Mouse (Mus musculus) hindbrain, embryonic 14.5 days (tissue): ENCODE data around the gene Nckap5. TPM values are rescaled to one million over a fixed set of nuclear protein-coding genes. Genes with fewer than 3 reads are reported as not detected.

Experiments used
- ATAC-seq: fragments of 200-750 bp; cut with Nextera tagmentation; 2 replicates; pipeline ENCODE4 v1.8.0; 2017; ENCODE audit warnings: moderate number of reproducible peaks, mild to moderate bottlenecking, moderate TSS enrichment, moderate library complexity; ENCODE audit not compliant: low FRiP score
- DNase-seq: peaks from one replicate; pipeline ENCODE4 v3.0.0-alpha.2; 2015; ENCODE audit warnings: low spot score
- H3K27ac ChIP-seq: fragments of 300-500 bp; sonication (generic); 2 replicates; pipeline ENCODE4 v1.5.1; 2014; ENCODE audit warnings: mild to moderate bottlenecking, moderate library complexity
- H3K27me3 ChIP-seq: fragments of 300-500 bp; sonication (generic); 2 replicates; pipeline ENCODE4 v1.6.1; 2014; ENCODE audit warnings: mild to moderate bottlenecking, low read length, mixed read lengths; ENCODE audit not compliant: control insufficient read depth, insufficient read depth
- H3K36me3 ChIP-seq: fragments of 300-500 bp; sonication (generic); replicated peaks from 2 replicates; pipeline ENCODE4 v1.6.1; 2014; ENCODE audit not compliant: control insufficient read depth, insufficient read depth
- H3K4me1 ChIP-seq: fragments of 300-500 bp; sonication (generic); replicated peaks from 2 replicates; pipeline ENCODE4 v1.6.1; 2014; ENCODE audit warnings: antibody characterized with exemption, low read length, mixed read lengths; ENCODE audit not compliant: control insufficient read depth, insufficient read depth
- H3K4me2 ChIP-seq: fragments of 300-500 bp; sonication (generic); replicated peaks from 2 replicates; pipeline ENCODE4 v1.6.1; 2014; ENCODE audit warnings: mild to moderate bottlenecking, moderate library complexity
- H3K4me3 ChIP-seq: fragments of 300-500 bp; sonication (generic); replicated peaks from 2 replicates; pipeline ENCODE4 v1.5.1; 2014; ENCODE audit warnings: mild to moderate bottlenecking, low read length
- H3K9ac ChIP-seq: fragments of 300-500 bp; sonication (generic); 2 replicates; pipeline ENCODE4 v1.6.1; 2014
- H3K9me3 ChIP-seq: fragments of 300-500 bp; sonication (generic); 2 replicates; pipeline ENCODE4 v1.6.1; 2016; ENCODE audit warnings: low read length; ENCODE audit not compliant: control insufficient read depth
- WGBS: fragments of 180-500 bp; shearing (Covaris S2); extraction: QIAGEN DNeasy Blood & Tissue Kit; methylation state at CpG from one replicate; pipeline ENCODE4 v1.1.7; 2014; 5-methylcytosine and 5-hydroxymethylcytosine counted together
- polyA plus RNA-seq: library from polyadenylated mRNA; unstranded; fragments of >200 nt; fragmentation: Nextera tagmentation; extraction: Ambion mirVana; gene quantifications from 2 replicates; pipeline ENCODE4 v1.2.1, GENCODE M21; 2014

Nckap5 gene
- polyA plus RNA-seq, 1 experiment from 2014 or later: 14.1 TPM

- DNase-seq (no peak), ATAC-seq (no peak)
- H3K27me3 ChIP-seq: peaks cover 33% of the 10 kb centered on the region; the same call in 1 of the 2 replicates
These were observed 2.3 kb upstream of the Nckap5 start for GRCm38 (mm10) chr1:126832885-126833284.

DNA sequence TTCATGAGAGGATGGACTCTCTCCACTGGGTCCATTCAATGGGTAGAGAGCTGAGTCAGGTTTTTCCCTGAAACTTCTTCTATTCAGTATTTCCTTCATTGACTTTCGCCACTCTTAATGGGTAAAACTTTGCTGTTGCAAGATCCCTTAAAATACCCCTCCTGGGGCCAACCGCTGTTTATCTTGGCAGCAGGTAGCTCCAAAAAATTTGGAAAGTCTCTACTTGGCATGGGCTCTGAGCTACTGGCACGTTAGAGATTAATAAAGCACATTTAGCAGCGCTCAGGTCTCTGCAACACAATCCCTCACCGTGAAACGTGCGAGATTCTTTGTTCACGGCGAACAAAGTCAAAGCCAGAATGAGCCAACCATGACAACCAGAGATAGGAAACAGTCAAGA is 1.6 kb downstream of the Nckap5 start:
- H3K4me1 ChIP-seq: peaks cover 19% of the 10 kb centered on the region
- ATAC-seq: no peak
- H3K27ac ChIP-seq: no peak overlapping the region
- 0 out of 2 replicates have a peak overlapping the region, but pooled peaks have one; percentile 16 for H3K9ac ChIP-seq
- H3K4me3 ChIP-seq: peak overlapping the region; percentile 10
- peaks cover 33% of the 10 kb centered on the region; the same call in 1 of the 2 replicates for H3K27me3 ChIP-seq
- H3K4me2 ChIP-seq: peak overlapping the region; percentile 40
- no peaks in the 10 kb centered on the region for H3K9me3 ChIP-seq
- WGBS: 46% methylated on average over 9 of the region's 9 CpGs
- no peak for DNase-seq
- no peaks in the 10 kb centered on the region for H3K36me3 ChIP-seq

More at GRCm38 (mm10) chr1:126832885-126833284, 2.3 kb upstream of the Nckap5 start:
- Histone ChIP-seq H3K4me1 (peaks cover 19% of the 10 kb centered on the region), H3K27ac (no peak overlapping the region), H3K9me3 (no peaks in the 10 kb centered on the region), H3K4me2 (no peak overlapping the region), H3K9ac (no peak overlapping the region), H3K4me3 (no peak overlapping the region), H3K36me3 (no peaks in the 10 kb centered on the region)
- 93% methylated on average over 1 of the region's 1 CpGs for WGBS

- H3K4me1 ChIP-seq: peaks cover 8% of the 10 kb centered on the region; the same call in 1 of the 2 replicates
- no peaks in the 10 kb centered on the region for H3K9me3 ChIP-seq
- ATAC-seq (no peak), DNase-seq (no peak)
- no peak overlapping the region for H3K4me3 ChIP-seq
- WGBS: 63% methylated on average over 3 of the region's 3 CpGs
- H3K27ac ChIP-seq: no peak overlapping the region
- no peak overlapping the region for H3K9ac ChIP-seq
- no peaks in the 10 kb centered on the region for H3K36me3 ChIP-seq
- H3K4me2 ChIP-seq: no peak overlapping the region
- H3K27me3 ChIP-seq: peaks cover 10% of the 10 kb centered on the region; the same call in 1 of the 2 replicates
These were observed 5.8 kb downstream of the Nckap5 start for GRCm38 (mm10) chr1:126824841-126825240.

DNA sequence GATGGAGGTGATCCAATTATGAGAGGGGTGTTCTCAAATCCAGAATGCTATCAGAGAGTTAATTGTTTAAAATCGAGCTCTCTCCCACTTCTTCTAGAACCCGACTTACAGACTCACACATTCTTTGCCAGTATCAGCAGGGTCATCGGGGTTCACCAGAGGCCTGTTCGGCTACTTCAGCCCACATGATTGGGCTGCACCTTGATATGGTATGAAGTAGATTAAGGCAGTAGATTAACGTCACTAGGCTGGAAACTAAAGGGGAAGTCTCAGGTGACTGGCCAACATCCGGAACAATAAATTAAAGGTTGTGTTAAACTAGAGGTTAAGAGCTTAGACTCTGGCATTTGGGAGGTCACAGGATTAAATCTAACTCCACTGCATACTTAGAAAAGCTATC is 8.4 kb downstream of the Nckap5 start:
- Histone ChIP-seq H3K4me3 (no peak overlapping the region), H3K4me2 (no peak overlapping the region), H3K4me1 (no peaks in the 10 kb centered on the region), H3K27ac (no peak overlapping the region), H3K27me3 (no peaks in the 10 kb centered on the region), H3K36me3 (no peaks in the 10 kb centered on the region), H3K9ac (no peak overlapping the region), H3K9me3 (no peaks in the 10 kb centered on the region)
- DNase-seq: no peak
- no peak for ATAC-seq
- 92% methylated on average over 6 of the region's 6 CpGs for WGBS

DNA sequence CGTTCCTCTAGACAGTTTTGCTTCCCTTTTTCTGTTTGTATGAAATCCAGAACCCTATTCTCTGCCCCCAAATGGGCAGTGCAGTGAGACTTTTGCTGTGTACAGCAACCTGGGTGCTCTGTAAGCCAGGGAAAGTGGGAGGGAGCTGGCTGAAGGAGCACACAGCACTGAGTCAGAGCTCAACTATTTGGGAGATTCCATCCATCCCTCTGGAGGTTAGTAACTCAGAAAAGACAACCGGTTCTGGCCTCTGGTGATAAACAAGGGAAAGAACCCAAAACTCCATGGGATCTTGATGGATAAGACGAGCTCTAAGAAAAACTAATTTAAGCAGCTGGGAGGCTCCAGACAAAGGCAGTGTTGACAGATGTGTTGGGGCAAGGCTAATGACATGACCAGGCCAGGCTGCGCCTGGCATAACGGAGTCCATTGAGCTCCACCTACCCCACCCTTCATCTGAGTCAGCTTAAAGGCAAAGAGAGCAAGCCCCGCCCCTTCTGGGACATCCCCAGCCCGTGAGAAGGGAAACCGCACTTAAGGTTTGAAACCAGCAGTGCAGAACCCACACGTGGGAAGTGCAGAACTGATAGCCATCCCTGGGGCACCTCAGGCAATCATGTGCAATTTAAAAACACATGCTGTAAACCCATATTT is 13.1 kb downstream of the Nckap5 start:
- 31% methylated on average over 9 of the region's 9 CpGs for WGBS
- ATAC-seq: no peak

GRCm38 (mm10) chr1:126806994-126807611 is 23.5 kb downstream of the Nckap5 start:
- no peak for DNase-seq
- WGBS: 47% methylated on average over 3 of the region's 3 CpGs
- no peak overlapping the region for H3K4me2 ChIP-seq
- no peak overlapping the region for H3K9ac ChIP-seq
- no peak overlapping the region for H3K27ac ChIP-seq
- no peak for ATAC-seq
- H3K4me1 ChIP-seq: peaks cover 6% of the 10 kb centered on the region; the same call in 1 of the 2 replicates
- no peaks in the 10 kb centered on the region for H3K27me3 ChIP-seq
- no peaks in the 10 kb centered on the region for H3K9me3 ChIP-seq
- no peaks in the 10 kb centered on the region for H3K36me3 ChIP-seq
- no peak overlapping the region for H3K4me3 ChIP-seq

More for the DNA sequence above, 13.1 kb downstream of the Nckap5 start:
- no peak for DNase-seq
- Histone ChIP-seq H3K9me3 (0 out of 2 replicates have a peak, but pooled peaks cover 9% of the 10 kb centered on the region), H3K4me1 (no peaks in the 10 kb centered on the region), H3K36me3 (no peaks in the 10 kb centered on the region), H3K4me3 (no peak overlapping the region), H3K27me3 (no peaks in the 10 kb centered on the region), H3K4me2 (no peak overlapping the region), H3K9ac (no peak overlapping the region), H3K27ac (no peak overlapping the region)

DNA sequence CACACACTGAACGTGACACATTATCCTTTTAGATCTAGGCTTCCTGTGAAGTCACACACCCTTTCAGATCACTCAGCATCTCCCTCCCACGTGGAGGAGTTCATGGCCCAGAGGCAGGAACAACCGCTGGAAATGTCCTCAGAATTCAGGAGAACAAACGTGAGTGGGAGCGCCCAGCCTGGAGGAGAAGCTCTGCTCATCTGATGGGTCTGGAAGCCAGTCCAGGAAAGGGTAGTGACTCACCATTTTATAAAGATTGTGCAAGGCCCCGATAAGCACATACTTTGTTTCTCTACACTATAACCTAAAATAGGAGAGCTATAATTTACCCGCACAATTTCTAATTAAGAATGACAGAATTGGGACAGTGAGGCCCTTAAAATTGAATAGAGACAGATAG is 24.1 kb downstream of the Nckap5 start:
- H3K4me1 ChIP-seq: peaks cover 6% of the 10 kb centered on the region; the same call in 1 of the 2 replicates
- DNase-seq (no peak), ATAC-seq (no peak)
- H3K4me2 ChIP-seq: no peak overlapping the region
- no peaks in the 10 kb centered on the region for H3K27me3 ChIP-seq
- no peaks in the 10 kb centered on the region for H3K36me3 ChIP-seq
- no peak overlapping the region for H3K27ac ChIP-seq
- H3K4me3 ChIP-seq: no peak overlapping the region
- H3K9me3 ChIP-seq: no peaks in the 10 kb centered on the region
- WGBS: 78% methylated on average over 7 of the region's 7 CpGs
- no peak overlapping the region for H3K9ac ChIP-seq

DNA sequence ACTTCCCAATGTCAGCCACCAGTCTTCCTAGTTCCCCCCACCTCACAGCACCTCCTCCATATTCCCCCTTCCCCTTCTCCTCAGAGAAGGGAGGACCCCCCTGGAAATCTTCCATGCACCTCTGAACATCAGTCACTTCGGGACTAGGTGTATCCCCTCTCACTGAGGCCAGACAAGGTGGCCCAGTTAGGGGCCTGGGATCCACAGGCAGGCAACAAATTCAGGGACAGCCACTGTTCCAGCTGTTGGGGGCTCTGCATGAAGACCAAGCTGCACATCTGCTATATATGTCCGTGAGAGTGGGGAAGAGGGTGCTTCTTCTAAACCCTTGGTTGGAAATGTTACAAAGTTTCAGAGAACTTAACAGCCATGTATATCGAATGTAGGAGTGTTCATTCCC is 28.2 kb downstream of the Nckap5 start:
- peaks cover 6% of the 10 kb centered on the region; the same call in 1 of the 2 replicates for H3K4me1 ChIP-seq
- H3K9me3 ChIP-seq: no peaks in the 10 kb centered on the region
- no peak overlapping the region for H3K4me2 ChIP-seq
- no peaks in the 10 kb centered on the region for H3K27me3 ChIP-seq
- no peak overlapping the region for H3K9ac ChIP-seq
- 90% methylated on average over 3 of the region's 3 CpGs for WGBS
- no peak overlapping the region for H3K4me3 ChIP-seq
- DNase-seq (no peak), ATAC-seq (no peak)
- no peak overlapping the region for H3K27ac ChIP-seq
- H3K36me3 ChIP-seq: no peaks in the 10 kb centered on the region

DNA sequence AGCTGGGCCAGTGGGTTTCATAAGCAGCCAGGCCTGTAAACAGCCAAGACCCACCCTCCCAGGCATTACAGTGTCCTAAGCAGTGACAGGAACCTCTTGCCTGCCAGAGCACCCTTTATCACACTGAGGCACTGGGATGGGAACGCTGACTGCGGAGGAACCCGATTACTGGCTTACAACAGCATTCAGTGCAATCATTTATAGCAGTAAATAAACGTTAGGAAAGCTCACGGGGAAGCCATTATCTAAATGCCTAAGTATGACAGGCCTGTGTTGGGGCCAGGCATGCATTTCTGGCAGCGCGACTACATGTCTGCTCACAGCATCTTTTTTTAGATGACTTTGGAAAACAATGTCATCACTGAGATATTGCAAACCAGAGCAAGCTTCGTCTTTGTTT is 28.9 kb downstream of the Nckap5 start:
- H3K27ac ChIP-seq: 0 out of 2 replicates have a peak overlapping the region, but pooled peaks have one; percentile 16
- H3K36me3 ChIP-seq: no peaks in the 10 kb centered on the region
- no peaks in the 10 kb centered on the region for H3K27me3 ChIP-seq
- ATAC-seq (no peak), DNase-seq (no peak)
- no peak overlapping the region for H3K4me2 ChIP-seq
- WGBS: 59% methylated on average over 8 of the region's 8 CpGs
- peaks cover 3% of the 10 kb centered on the region; the same call in 1 of the 2 replicates for H3K4me1 ChIP-seq
- H3K4me3 ChIP-seq: no peak overlapping the region
- no peak overlapping the region for H3K9ac ChIP-seq
- H3K9me3 ChIP-seq: no peaks in the 10 kb centered on the region
